Mouse (Mus musculus) megakaryocyte, embryonic 14.5 days (primary cell): ENCODE results near the gene Clic5.
"Not testable (repeated sequence)": the region's sequence is repeated elsewhere in the genome, so short reads cannot be mapped to it uniquely, and the experiment has no call there.

Experiments
- FLI1 ChIP-seq: IDR thresholded peaks from 2 replicates; pipeline ENCODE4 v1.6.1; 2012; ENCODE audit warnings: low read length, inconsistent platforms, mixed read lengths
- GATA1 ChIP-seq: IDR thresholded peaks from 3 replicates; pipeline ENCODE4 v1.6.1; 2012; ENCODE audit warnings: mixed read lengths, low read length, inconsistent platforms, borderline replicate concordance

- not testable (repeated sequence) for TF ChIP-seq FLI1, GATA1
Observed at GRCm38 (mm10) chr17:44187537-44187936, 847 bp upstream of the Clic5 start.
